Mouse (Mus musculus) midbrain, embryonic 15.5 days (tissue): ENCODE measurements around the gene Tlk1. TPM values are rescaled to one million over a fixed set of nuclear protein-coding genes. Genes with fewer than 3 reads are reported as not detected.
A peak's percentile ranks its signal among the peaks of the same experiment; 100 is the strongest.

ENCODE experiments used
- ATAC-seq: fragments of 200-750 bp; cut with Nextera tagmentation; replicated peaks from 2 replicates; pipeline ENCODE4 v1.8.0; 2017; ENCODE audit warnings: moderate TSS enrichment
- H3K27ac ChIP-seq: fragments of 300-500 bp; sonication (generic); 2 replicates; pipeline ENCODE4 v1.5.1; 2015; ENCODE audit warnings: mild to moderate bottlenecking, inconsistent platforms
- H3K27me3 ChIP-seq: fragments of 300-500 bp; sonication (generic); replicated peaks from 2 replicates; pipeline ENCODE4 v1.6.1; 2015; ENCODE audit warnings: inconsistent platforms
- H3K36me3 ChIP-seq: fragments of 300-500 bp; sonication (generic); replicated peaks from 2 replicates; pipeline ENCODE4 v1.6.1; 2015; ENCODE audit warnings: inconsistent platforms
- H3K4me1 ChIP-seq: fragments of 300-500 bp; sonication (generic); 2 replicates; pipeline ENCODE4 v1.6.1; 2015; ENCODE audit warnings: inconsistent platforms
- H3K4me2 ChIP-seq: fragments of 300-500 bp; sonication (generic); 2 replicates; pipeline ENCODE4 v1.6.1; 2015; ENCODE audit warnings: inconsistent platforms, mild to moderate bottlenecking, moderate library complexity
- H3K4me3 ChIP-seq: fragments of 300-500 bp; sonication (generic); 2 replicates; pipeline ENCODE4 v1.5.1; 2015; ENCODE audit warnings: mild to moderate bottlenecking, inconsistent platforms
- H3K9ac ChIP-seq: fragments of 300-500 bp; sonication (generic); 2 replicates; pipeline ENCODE4 v1.6.1; 2015; ENCODE audit warnings: mild to moderate bottlenecking, inconsistent platforms
- H3K9me3 ChIP-seq: fragments of 300-500 bp; sonication (generic); 2 replicates; pipeline ENCODE4 v1.6.1; 2016; ENCODE audit warnings: inconsistent platforms
- WGBS: fragments of 180-500 bp; shearing (Covaris S2); methylation state at CpG from one replicate; pipeline ENCODE4 v1.1.7; 2015; ENCODE audit warnings: mixed read lengths; 5-methylcytosine and 5-hydroxymethylcytosine counted together
- polyA plus RNA-seq: library from polyadenylated mRNA; unstranded; fragments of >200 nt; fragmentation: Nextera tagmentation; extraction: Ambion mirVana; gene quantifications from 2 replicates; pipeline ENCODE4 v1.2.1, GENCODE M21; 2015

Gene Tlk1
- 25.3 and 27.1 TPM in 2 replicates for polyA plus RNA-seq

- H3K4me2 ChIP-seq: peak within 1 kb of the TSS; percentile 58
- ATAC-seq: peak; percentile 89
- under 1% methylated on average over 70 of the region's 118 CpGs for WGBS
- peak within 1 kb of the TSS; percentile 99 for H3K27ac ChIP-seq
- peaks cover 13% of the 10 kb centered on the region for H3K4me1 ChIP-seq
- H3K36me3 ChIP-seq: no peaks in the 10 kb centered on the region
- no peaks in the 10 kb centered on the region for H3K9me3 ChIP-seq
- peak within 1 kb of the TSS; percentile 99 for H3K4me3 ChIP-seq
- H3K9ac ChIP-seq: peak within 1 kb of the TSS; percentile 91
- H3K27me3 ChIP-seq: no peaks in the 10 kb centered on the region
These were observed at the start of gene Tlk1 for GRCm38 (mm10) chr2:70825371-70826051. Gene Tlk1 (minus strand): TSS chr2:70825728.

GRCm38 (mm10) chr2:70875129-70875528, 49.6 kb upstream of the Tlk1 start:
- 77% methylated on average over 4 of the region's 4 CpGs for WGBS
- Histone ChIP-seq H3K9me3 (no peaks in the 10 kb centered on the region), H3K4me2 (no peak overlapping the region), H3K4me3 (no peak overlapping the region), H3K9ac (no peak overlapping the region), H3K36me3 (no peaks in the 10 kb centered on the region), H3K27me3 (no peaks in the 10 kb centered on the region), H3K4me1 (peaks cover 14% of the 10 kb centered on the region; the same call in 1 of the 2 replicates), H3K27ac (no peak overlapping the region)
- no peak for ATAC-seq

- WGBS: 78% methylated on average over 5 of the region's 5 CpGs
- no peak overlapping the region for H3K9ac ChIP-seq
- H3K9me3 ChIP-seq: no peaks in the 10 kb centered on the region
- no peaks in the 10 kb centered on the region for H3K36me3 ChIP-seq
- H3K27me3 ChIP-seq: no peaks in the 10 kb centered on the region
- no peak for ATAC-seq
- no peak overlapping the region for H3K27ac ChIP-seq
- peaks cover 14% of the 10 kb centered on the region; the same call in 1 of the 2 replicates for H3K4me1 ChIP-seq
- H3K4me3 ChIP-seq: no peak overlapping the region
- H3K4me2 ChIP-seq: no peak overlapping the region
These were observed 47.6 kb upstream of the Tlk1 start for GRCm38 (mm10) chr2:70873168-70873567.

- peaks cover 14% of the 10 kb centered on the region; the same call in 1 of the 2 replicates for H3K4me1 ChIP-seq
- 40% methylated on average over 8 of the region's 8 CpGs for WGBS
- H3K9ac ChIP-seq: no peak overlapping the region
- no peaks in the 10 kb centered on the region for H3K36me3 ChIP-seq
- H3K27ac ChIP-seq: no peak overlapping the region
- no peaks in the 10 kb centered on the region for H3K27me3 ChIP-seq
- ATAC-seq: no peak
- H3K4me2 ChIP-seq: no peak overlapping the region
- H3K4me3 ChIP-seq: no peak overlapping the region
- no peaks in the 10 kb centered on the region for H3K9me3 ChIP-seq
These were observed 46.0 kb upstream of the Tlk1 start for GRCm38 (mm10) chr2:70871466-70872022.

GRCm38 (mm10) chr2:70870819-70871218, 45.3 kb upstream of the Tlk1 start:
- H3K27ac ChIP-seq: no peak overlapping the region
- H3K4me1 ChIP-seq: peaks cover 14% of the 10 kb centered on the region; the same call in 1 of the 2 replicates
- no peak overlapping the region for H3K4me2 ChIP-seq
- H3K27me3 ChIP-seq: no peaks in the 10 kb centered on the region
- no peaks in the 10 kb centered on the region for H3K36me3 ChIP-seq
- H3K9ac ChIP-seq: no peak overlapping the region
- ATAC-seq: no peak
- no peak overlapping the region for H3K4me3 ChIP-seq
- WGBS: 34% methylated on average over 6 of the region's 6 CpGs
- no peaks in the 10 kb centered on the region for H3K9me3 ChIP-seq

GRCm38 (mm10) chr2:70869116-70869515, 43.6 kb upstream of the Tlk1 start:
- 80% methylated on average over 3 of the region's 3 CpGs for WGBS
- Histone ChIP-seq H3K36me3 (no peaks in the 10 kb centered on the region), H3K4me2 (no peak overlapping the region), H3K27ac (no peak overlapping the region), H3K4me1 (peaks cover 14% of the 10 kb centered on the region; the same call in 1 of the 2 replicates), H3K27me3 (no peaks in the 10 kb centered on the region), H3K9me3 (no peaks in the 10 kb centered on the region), H3K4me3 (no peak overlapping the region), H3K9ac (no peak overlapping the region)
- ATAC-seq: no peak

- H3K4me3 ChIP-seq: no peak overlapping the region
These were observed 41.7 kb upstream of the Tlk1 start for GRCm38 (mm10) chr2:70867231-70867630.

GRCm38 (mm10) chr2:70862881-70863280, 37.4 kb upstream of the Tlk1 start:
- WGBS: 85% methylated on average over 5 of the region's 5 CpGs
- no peaks in the 10 kb centered on the region for H3K36me3 ChIP-seq
- H3K27me3 ChIP-seq: no peaks in the 10 kb centered on the region
- H3K4me2 ChIP-seq: no peak overlapping the region
- no peak overlapping the region for H3K9ac ChIP-seq
- no peaks in the 10 kb centered on the region for H3K9me3 ChIP-seq
- no peaks in the 10 kb centered on the region for H3K4me1 ChIP-seq
- H3K27ac ChIP-seq: no peak overlapping the region
- H3K4me3 ChIP-seq: no peak overlapping the region
- ATAC-seq: no peak

More at GRCm38 (mm10) chr2:70867231-70867630, 41.7 kb upstream of the Tlk1 start:
- peaks cover 14% of the 10 kb centered on the region; the same call in 1 of the 2 replicates for H3K4me1 ChIP-seq
- no peak for ATAC-seq
- H3K9ac ChIP-seq: no peak overlapping the region
- H3K9me3 ChIP-seq: no peaks in the 10 kb centered on the region
- WGBS: 82% methylated on average over 3 of the region's 3 CpGs
- no peak overlapping the region for H3K4me2 ChIP-seq
- H3K27me3 ChIP-seq: no peaks in the 10 kb centered on the region
- H3K36me3 ChIP-seq: no peaks in the 10 kb centered on the region
- no peak overlapping the region for H3K27ac ChIP-seq

GRCm38 (mm10) chr2:70859740-70860139, 34.2 kb upstream of the Tlk1 start:
- no peaks in the 10 kb centered on the region for H3K4me1 ChIP-seq
- no peak overlapping the region for H3K4me2 ChIP-seq
- H3K9me3 ChIP-seq: no peaks in the 10 kb centered on the region
- ATAC-seq: no peak
- H3K27ac ChIP-seq: no peak overlapping the region
- H3K36me3 ChIP-seq: no peaks in the 10 kb centered on the region
- H3K4me3 ChIP-seq: no peak overlapping the region
- WGBS: 94% methylated on average over 4 of the region's 4 CpGs
- H3K9ac ChIP-seq: no peak overlapping the region
- no peaks in the 10 kb centered on the region for H3K27me3 ChIP-seq

GRCm38 (mm10) chr2:70856971-70857370, 31.4 kb upstream of the Tlk1 start:
- Histone ChIP-seq H3K36me3 (no peaks in the 10 kb centered on the region), H3K4me2 (no peak overlapping the region), H3K4me3 (no peak overlapping the region), H3K4me1 (peaks cover 6% of the 10 kb centered on the region), H3K9ac (no peak overlapping the region), H3K27ac (no peak overlapping the region), H3K27me3 (no peaks in the 10 kb centered on the region), H3K9me3 (no peaks in the 10 kb centered on the region)
- no peak for ATAC-seq
- 91% methylated on average over 3 of the region's 3 CpGs for WGBS

- Histone ChIP-seq H3K9ac (no peak overlapping the region), H3K27me3 (no peaks in the 10 kb centered on the region), H3K4me1 (peaks cover 6% of the 10 kb centered on the region), H3K4me2 (no peak overlapping the region), H3K27ac (no peak overlapping the region), H3K9me3 (no peaks in the 10 kb centered on the region), H3K36me3 (no peaks in the 10 kb centered on the region), H3K4me3 (no peak overlapping the region)
- ATAC-seq: no peak
- WGBS: 95% methylated on average over 8 of the region's 8 CpGs
These were observed 28.8 kb upstream of the Tlk1 start for GRCm38 (mm10) chr2:70854231-70854888.

GRCm38 (mm10) chr2:70853329-70853728, 27.8 kb upstream of the Tlk1 start:
- no peak overlapping the region for H3K4me3 ChIP-seq
- no peaks in the 10 kb centered on the region for H3K27me3 ChIP-seq
- peaks cover 6% of the 10 kb centered on the region for H3K4me1 ChIP-seq
- H3K27ac ChIP-seq: no peak overlapping the region
- H3K9me3 ChIP-seq: no peaks in the 10 kb centered on the region
- H3K4me2 ChIP-seq: no peak overlapping the region
- 56% methylated on average over 7 of the region's 7 CpGs for WGBS
- no peak overlapping the region for H3K9ac ChIP-seq
- H3K36me3 ChIP-seq: no peaks in the 10 kb centered on the region
- ATAC-seq: no peak
